Mouse (Mus musculus): ENCODE measurements around the gene Ppp1r12b. TPM values are rescaled to one million over a fixed set of nuclear protein-coding genes. Genes with fewer than 3 reads are reported as not detected.

The Ppp1r12b gene
- polyA plus RNA-seq, 1 experiment = 6.1 TPM

DNA sequence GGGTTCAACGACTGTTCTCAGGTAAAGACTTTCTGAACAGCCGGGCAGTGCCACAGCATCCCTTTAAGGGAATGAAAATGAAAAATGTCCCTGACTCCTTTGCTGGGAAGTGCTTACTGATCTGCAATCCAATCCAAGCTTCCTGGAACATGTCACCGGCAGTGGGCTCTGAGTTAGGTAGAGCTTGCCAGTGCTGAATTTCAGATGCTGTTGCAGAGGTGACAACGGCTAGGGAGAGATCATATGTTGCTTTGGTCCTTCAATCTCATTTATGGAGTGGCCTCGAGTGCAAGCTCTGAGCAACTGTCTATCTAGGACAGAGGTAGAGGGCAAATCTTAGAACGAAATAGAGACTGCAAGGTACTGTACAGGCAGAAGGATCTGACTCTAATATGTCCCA is 36.7 kb downstream of the Ppp1r12b start:
- Histone ChIP-seq H3K36me3 (ENCODE audit: control insufficient read depth, insufficient read depth, low read length) (no peaks in the 10 kb centered on the region), H3K27me3 (ENCODE audit: control insufficient read depth, insufficient read depth, low read length) (no peaks in the 10 kb centered on the region), H3K4me3 (ENCODE audit: extremely low read depth, insufficient read depth, insufficient read length) (no peak overlapping the region), H3K4me1 (ENCODE audit: control insufficient read depth, insufficient read depth, insufficient read length) (no peaks in the 10 kb centered on the region), H3K27ac (ENCODE audit: insufficient read depth, low read length) (no peak overlapping the region)
- 93% methylated on average over 6 of the region's 6 CpGs for WGBS
- DNase-seq (ENCODE audit: low read depth in 1 of 2, low spot score in 2 of 2) = no peak
- TF ChIP-seq CTCF (IDR thresholded peaks at IDR 0.05; ENCODE audit: extremely low read depth, insufficient read depth, insufficient read length, insufficient replicate concordance) (no peak), POLR2A (IDR thresholded peaks at IDR 0.05; ENCODE audit: low read depth, low read length) (no peak)

DNA sequence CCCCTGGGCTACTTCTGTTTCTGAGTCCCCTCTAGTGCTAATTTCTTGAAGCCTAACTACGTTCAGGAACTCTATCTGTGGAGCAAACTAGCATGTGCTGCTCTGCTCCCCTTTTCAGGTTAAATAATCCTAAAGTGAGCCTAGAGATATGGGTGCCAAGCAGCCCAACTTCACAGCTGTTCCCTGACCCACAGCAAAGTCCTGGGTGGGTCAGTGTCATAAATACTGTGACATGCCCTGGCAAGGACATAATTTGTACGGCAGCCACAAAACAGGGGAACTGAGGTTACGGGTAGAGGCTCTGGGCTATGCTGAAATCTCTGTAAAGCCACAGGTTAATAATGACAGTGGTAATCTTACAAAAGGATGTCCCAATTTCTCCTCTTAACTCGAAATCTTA is 40.3 kb downstream of the Ppp1r12b start:
- no peaks in the 10 kb centered on the region for H3K27me3 ChIP-seq (ENCODE audit: control insufficient read depth, insufficient read depth, low read length)
- no peak for DNase-seq (ENCODE audit: low read depth in 1 of 2, low spot score in 2 of 2)
- no peak overlapping the region for H3K4me3 ChIP-seq (ENCODE audit: extremely low read depth, insufficient read depth, insufficient read length)
- H3K27ac ChIP-seq (ENCODE audit: insufficient read depth, low read length) = no peak overlapping the region
- no peaks in the 10 kb centered on the region for H3K36me3 ChIP-seq (ENCODE audit: control insufficient read depth, insufficient read depth, low read length)
- no peaks in the 10 kb centered on the region; the same call in 1 of the 2 replicates for H3K4me1 ChIP-seq (ENCODE audit: control insufficient read depth, insufficient read depth, insufficient read length)
- TF ChIP-seq POLR2A (IDR thresholded peaks at IDR 0.05; ENCODE audit: low read depth, low read length) (no peak), CTCF (IDR thresholded peaks at IDR 0.05; ENCODE audit: extremely low read depth, insufficient read depth, insufficient read length, insufficient replicate concordance) (no peak)
- WGBS = 84% methylated on average over 4 of the region's 4 CpGs

DNA sequence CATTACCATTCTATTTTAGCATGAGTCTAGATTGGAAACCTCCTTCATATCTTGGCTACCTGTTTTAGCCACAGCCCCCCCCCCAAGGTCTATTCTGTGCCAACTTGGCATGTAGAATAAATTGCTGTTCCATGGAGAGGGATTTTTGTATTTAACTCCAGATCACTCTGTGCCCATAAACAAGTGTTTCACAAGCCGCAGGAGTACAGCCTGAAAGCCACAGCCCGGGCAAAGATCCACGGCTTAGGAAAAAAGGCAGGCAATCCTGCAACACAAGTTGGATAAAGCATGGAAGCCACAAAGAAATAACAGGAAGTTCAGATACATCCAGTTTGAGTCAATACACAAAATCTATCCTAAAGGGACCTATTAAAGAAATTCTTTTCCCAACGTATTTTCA is 42.2 kb downstream of the Ppp1r12b start:
- no peak overlapping the region for H3K27ac ChIP-seq (ENCODE audit: insufficient read depth, low read length)
- no peaks in the 10 kb centered on the region for H3K36me3 ChIP-seq (ENCODE audit: control insufficient read depth, insufficient read depth, low read length)
- H3K4me1 ChIP-seq (ENCODE audit: control insufficient read depth, insufficient read depth, insufficient read length) = no peaks in the 10 kb centered on the region; the same call in 1 of the 2 replicates
- 97% methylated on average over 4 of the region's 4 CpGs for WGBS
- H3K27me3 ChIP-seq (ENCODE audit: control insufficient read depth, insufficient read depth, low read length) = no peaks in the 10 kb centered on the region
- no peak overlapping the region for H3K4me3 ChIP-seq (ENCODE audit: extremely low read depth, insufficient read depth, insufficient read length)
- TF ChIP-seq POLR2A (IDR thresholded peaks at IDR 0.05; ENCODE audit: low read depth, low read length) (no peak), CTCF (IDR thresholded peaks at IDR 0.05; ENCODE audit: extremely low read depth, insufficient read depth, insufficient read length, insufficient replicate concordance) (no peak)
- DNase-seq (ENCODE audit: low read depth in 1 of 2, low spot score in 2 of 2) = no peak

DNA sequence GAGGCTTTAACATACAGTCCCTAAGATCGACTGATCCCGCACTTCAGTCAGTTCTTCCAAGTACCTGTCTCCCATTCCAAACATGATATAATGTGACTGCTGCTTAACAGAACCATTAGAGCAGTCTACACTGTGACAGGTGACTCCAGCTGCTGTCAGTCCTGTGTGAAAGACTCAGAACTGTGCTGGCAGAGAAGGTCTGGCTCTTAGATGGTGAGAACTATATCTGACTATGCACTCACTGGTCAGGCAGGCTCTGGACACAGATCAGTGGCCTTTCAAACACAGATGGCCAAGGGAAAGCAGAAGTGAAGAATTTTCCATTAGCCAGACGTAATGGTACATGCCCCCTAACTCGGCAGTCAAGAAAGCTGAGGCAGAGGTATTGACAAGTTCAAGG is 43.9 kb downstream of the Ppp1r12b start:
- H3K36me3 ChIP-seq (ENCODE audit: control insufficient read depth, insufficient read depth, low read length) = no peaks in the 10 kb centered on the region
- DNase-seq (ENCODE audit: low read depth in 1 of 2, low spot score in 2 of 2) = no peak
- no peaks in the 10 kb centered on the region; the same call in 1 of the 2 replicates for H3K4me1 ChIP-seq (ENCODE audit: control insufficient read depth, insufficient read depth, insufficient read length)
- no peak for TF ChIP-seq POLR2A (IDR thresholded peaks at IDR 0.05; ENCODE audit: low read depth, low read length)
- TF ChIP-seq CTCF (IDR thresholded peaks at IDR 0.05; ENCODE audit: extremely low read depth, insufficient read depth, insufficient read length, insufficient replicate concordance) = no peak
- WGBS = 70% methylated on average over 4 of the region's 4 CpGs
- H3K27me3 ChIP-seq (ENCODE audit: control insufficient read depth, insufficient read depth, low read length) = no peaks in the 10 kb centered on the region
- no peak overlapping the region for H3K27ac ChIP-seq (ENCODE audit: insufficient read depth, low read length)
- no peak overlapping the region for H3K4me3 ChIP-seq (ENCODE audit: extremely low read depth, insufficient read depth, insufficient read length)

DNA sequence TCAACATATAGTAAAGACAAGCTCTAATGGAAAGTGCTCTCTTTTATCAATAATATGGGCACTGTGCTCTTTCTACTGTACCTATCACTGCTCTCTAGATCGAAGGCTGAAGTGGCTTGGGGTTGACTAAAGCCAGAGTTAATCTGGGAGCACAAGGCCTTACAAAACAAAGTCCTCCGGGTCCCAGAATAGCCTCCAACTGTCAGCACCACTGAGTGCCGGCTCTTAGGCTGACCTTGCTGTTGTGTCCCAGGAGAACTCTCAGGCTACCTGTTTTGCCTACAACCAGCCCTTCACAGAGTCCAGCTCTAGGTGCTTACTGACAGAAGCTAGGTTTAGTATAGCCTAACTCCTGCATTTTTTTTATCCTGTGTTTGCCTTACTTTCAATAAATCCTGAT is 45.7 kb downstream of the Ppp1r12b start:
- Histone ChIP-seq H3K27ac (ENCODE audit: insufficient read depth, low read length) (no peak overlapping the region), H3K4me3 (ENCODE audit: extremely low read depth, insufficient read depth, insufficient read length) (no peak overlapping the region), H3K36me3 (ENCODE audit: control insufficient read depth, insufficient read depth, low read length) (no peaks in the 10 kb centered on the region), H3K27me3 (ENCODE audit: control insufficient read depth, insufficient read depth, low read length) (no peaks in the 10 kb centered on the region), H3K4me1 (ENCODE audit: control insufficient read depth, insufficient read depth, insufficient read length) (no peaks in the 10 kb centered on the region; the same call in 1 of the 2 replicates)
- DNase-seq (ENCODE audit: low read depth in 1 of 2, low spot score in 2 of 2) = no peak
- TF ChIP-seq POLR2A (IDR thresholded peaks at IDR 0.05; ENCODE audit: low read depth, low read length) (no peak), CTCF (IDR thresholded peaks at IDR 0.05; ENCODE audit: extremely low read depth, insufficient read depth, insufficient read length, insufficient replicate concordance) (no peak)
- 71% methylated on average over 3 of the region's 3 CpGs for WGBS

DNA sequence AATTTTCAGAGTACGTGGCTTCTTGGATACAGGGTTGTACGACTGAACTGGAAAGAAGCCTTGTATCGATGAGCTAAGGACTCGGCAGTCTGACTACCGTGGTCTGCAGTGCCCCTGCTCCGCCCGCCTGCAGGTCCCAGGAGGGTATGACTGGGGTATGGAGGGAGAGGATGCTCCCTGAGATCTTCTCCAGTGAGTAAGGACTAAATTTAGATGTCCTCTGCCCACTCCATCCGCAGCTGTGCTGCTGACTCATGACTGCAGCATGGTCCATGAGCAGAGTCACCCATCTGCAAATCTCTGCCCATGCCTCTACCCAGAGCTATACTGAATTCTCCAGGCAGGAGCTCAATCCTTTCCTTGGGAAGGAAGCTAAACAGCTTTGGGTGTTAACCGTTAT is 46.3 kb downstream of the Ppp1r12b start:
- no peak overlapping the region for H3K4me3 ChIP-seq (ENCODE audit: extremely low read depth, insufficient read depth, insufficient read length)
- no peak overlapping the region for H3K27ac ChIP-seq (ENCODE audit: insufficient read depth, low read length)
- H3K27me3 ChIP-seq (ENCODE audit: control insufficient read depth, insufficient read depth, low read length) = no peaks in the 10 kb centered on the region
- H3K4me1 ChIP-seq (ENCODE audit: control insufficient read depth, insufficient read depth, insufficient read length) = no peaks in the 10 kb centered on the region; the same call in 1 of the 2 replicates
- 72% methylated on average over 9 of the region's 9 CpGs for WGBS
- no peak for DNase-seq (ENCODE audit: low read depth in 1 of 2, low spot score in 2 of 2)
- TF ChIP-seq CTCF (IDR thresholded peaks at IDR 0.05; ENCODE audit: extremely low read depth, insufficient read depth, insufficient read length, insufficient replicate concordance) (no peak), POLR2A (IDR thresholded peaks at IDR 0.05; ENCODE audit: low read depth, low read length) (no peak)
- no peaks in the 10 kb centered on the region for H3K36me3 ChIP-seq (ENCODE audit: control insufficient read depth, insufficient read depth, low read length)

DNA sequence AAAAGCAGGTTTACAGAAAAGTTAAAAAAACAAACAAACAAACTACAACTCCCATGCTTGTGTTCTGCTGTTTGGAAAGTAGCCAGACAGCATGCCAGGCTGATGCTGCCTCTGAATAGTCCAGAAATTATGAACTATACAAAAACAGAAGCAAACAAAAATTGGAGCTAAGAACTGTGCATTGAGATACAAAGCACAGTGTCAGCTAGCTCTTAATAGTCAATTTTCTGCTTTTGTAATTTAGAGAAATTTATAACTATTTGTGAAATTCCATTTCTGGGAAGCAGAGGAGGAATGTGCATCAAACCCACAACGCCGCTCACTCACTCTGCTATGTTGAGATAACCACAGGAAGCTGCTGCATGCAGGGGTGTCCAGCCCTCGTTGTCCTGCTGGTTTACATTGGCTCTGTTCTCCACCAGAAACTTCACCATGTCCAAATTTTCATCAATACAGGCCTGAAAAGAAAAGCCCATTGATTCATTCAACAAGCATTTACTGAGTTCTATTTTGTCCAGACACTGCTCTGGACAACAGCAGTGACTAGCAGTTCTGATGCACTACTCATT is 53.6 kb downstream of the Ppp1r12b start:
- Histone ChIP-seq H3K27ac (ENCODE audit: insufficient read depth, low read length) (no peak overlapping the region), H3K4me1 (ENCODE audit: control insufficient read depth, insufficient read depth, insufficient read length) (peaks cover 2% of the 10 kb centered on the region; the same call in 1 of the 2 replicates), H3K36me3 (ENCODE audit: control insufficient read depth, insufficient read depth, low read length) (no peaks in the 10 kb centered on the region), H3K4me3 (ENCODE audit: extremely low read depth, insufficient read depth, insufficient read length) (no peak overlapping the region), H3K27me3 (ENCODE audit: control insufficient read depth, insufficient read depth, low read length) (no peaks in the 10 kb centered on the region)
- TF ChIP-seq CTCF (IDR thresholded peaks at IDR 0.05; ENCODE audit: extremely low read depth, insufficient read depth, insufficient read length, insufficient replicate concordance) (no peak), POLR2A (IDR thresholded peaks at IDR 0.05; ENCODE audit: low read depth, low read length) (no peak)
- 64% methylated on average over 3 of the region's 3 CpGs for WGBS
- no peak for DNase-seq (ENCODE audit: low read depth in 1 of 2, low spot score in 2 of 2)

Measured in spleen, adult 2 months (tissue).